Mouse (Mus musculus): ENCODE data around the gene 2310007B03Rik.
"Not testable (repeated sequence)": the region's sequence is repeated elsewhere in the genome, so short reads cannot be mapped to it uniquely, and the experiment has no call there.

The 2310007B03Rik gene

DNA sequence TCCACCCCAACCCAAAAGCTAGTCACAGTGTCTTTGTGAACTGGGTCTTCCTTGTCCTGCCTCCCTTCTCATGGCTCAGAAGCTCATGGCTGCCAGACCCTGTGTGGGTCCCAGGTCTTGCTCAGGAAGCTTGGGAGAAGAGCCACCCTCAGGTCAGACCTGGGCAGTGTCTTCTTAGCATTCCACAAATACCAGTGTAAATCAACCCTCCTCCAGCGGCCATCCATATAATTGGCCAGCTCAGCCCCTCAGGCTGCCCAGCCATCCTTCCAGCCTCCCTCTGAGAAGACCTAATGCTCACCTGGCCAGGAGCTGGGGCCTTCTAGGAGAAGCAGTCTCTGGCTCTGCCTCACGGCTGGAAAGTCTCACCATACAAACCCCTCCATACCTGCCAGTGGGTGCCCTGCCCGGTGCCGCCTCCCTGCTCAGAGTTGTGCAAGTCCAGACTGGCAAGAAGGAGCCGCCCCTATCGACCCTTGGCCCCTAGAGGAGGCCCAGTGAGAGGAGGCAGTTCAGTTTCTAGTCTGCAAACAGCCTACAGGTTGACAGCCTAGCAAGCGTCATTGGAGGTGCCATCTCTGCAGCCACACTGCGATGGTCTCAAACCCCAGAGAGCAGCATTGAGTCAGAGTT is at the start of gene 2310007B03Rik:
2310007B03Rik (minus strand) TSS at position 448 of the 633 bp plus-strand sequence.
- no peak for DNase-seq (ENCODE audit: low read depth, low spot score)

DNA sequence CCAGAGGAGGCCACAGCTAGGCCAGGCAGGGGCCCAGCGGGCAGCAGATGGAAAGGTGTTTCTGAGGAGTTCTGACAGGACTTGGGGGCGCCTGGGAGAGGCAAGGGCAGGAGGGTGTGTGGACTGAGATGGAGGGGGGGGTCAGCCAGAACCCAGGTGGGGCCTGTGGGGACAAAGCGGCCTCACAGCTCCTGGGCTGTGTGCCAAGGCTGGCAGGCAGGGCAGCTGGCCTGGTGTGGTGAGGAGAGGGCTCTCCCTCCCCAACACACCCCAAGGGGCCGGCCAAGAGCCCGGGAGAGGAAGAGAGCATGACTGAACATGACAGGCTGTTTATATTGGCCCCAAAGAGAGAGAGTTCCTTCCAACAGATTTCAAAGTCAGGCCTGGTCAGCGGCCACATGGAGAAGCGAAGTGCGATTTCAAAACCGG is 49.5 kb upstream of the 2310007B03Rik start:
- DNase-seq (ENCODE audit: low read depth, low spot score): no peak

DNA sequence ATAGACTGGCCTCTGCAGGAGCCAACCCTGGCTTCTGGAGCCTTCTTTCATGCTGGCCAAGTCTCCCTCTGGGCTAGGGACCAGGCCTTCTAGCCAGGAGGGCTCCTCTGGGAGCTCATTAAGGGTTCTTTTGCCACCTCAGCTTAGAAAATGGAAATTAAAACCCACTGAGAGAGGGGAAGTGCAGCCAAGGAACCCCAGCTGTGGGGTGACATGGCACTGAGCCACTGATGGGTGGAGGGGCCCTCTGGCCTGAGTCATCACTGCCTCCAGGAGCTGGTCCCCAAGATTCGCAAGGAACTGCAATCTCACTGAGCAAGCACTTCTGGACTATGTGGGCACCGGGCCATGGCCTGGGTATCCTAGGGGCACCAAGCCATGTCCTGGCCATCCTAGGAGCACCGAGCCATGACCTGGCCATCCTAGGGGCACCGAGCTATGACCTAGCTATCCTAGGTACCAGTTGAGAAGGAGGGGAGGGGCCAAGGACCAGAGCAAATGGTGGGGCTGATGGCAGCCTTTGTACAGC is 46.9 kb upstream of the 2310007B03Rik start:
- no peak for DNase-seq (ENCODE audit: low read depth, low spot score)

DNA sequence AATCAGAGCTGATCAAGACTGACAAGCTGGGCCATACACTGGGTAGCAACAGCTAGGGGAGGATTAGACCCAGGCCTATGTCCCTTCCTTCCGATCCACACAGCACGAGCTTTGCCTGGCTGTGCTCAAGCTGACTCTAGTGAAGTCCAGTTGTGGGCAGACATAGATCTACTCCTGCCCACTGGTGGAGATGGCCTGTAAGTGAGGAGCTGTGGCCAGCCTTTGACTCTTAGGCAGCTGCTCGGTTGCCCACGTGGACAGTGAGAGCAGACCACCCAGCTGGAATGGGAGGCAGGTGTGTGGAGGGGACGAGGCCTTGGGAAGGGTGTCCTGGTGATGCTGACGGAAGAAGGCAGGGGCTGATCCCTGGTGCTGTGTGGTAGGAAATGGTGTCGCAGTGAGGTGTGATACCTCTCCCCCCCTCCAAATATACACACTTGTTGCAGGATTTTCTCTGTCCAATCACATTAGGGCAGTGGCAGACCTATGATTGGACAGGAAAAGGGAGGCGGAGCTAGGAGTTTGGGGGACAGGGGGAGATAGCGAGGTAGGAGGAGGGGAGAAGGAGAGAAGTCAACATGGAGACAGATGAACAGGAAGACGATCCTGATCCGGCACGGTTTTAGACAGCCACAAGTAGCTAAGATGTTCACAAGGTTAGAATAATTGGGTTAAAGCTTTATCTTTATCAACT is 45.7 kb upstream of the 2310007B03Rik start:
- no peak for DNase-seq (ENCODE audit: low read depth, low spot score)

DNA sequence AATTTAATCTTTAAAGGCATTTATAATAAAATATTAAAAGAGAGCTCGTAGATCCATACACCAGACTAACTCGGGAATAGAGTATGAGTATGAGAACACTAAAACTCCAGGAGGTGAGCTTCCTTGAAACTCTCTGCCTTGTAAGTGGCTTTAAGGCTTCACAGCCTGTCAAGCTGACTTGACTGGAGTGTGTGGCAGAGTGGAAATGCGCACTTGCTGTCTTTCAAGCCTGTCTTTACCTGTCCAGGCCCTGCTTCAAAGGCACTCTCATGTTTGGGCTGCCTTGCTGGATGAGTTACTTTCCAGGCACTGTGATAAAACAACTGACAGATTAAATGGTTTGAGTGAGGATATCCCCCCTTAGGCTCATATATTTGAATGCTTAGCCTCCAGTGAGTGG is 37.2 kb upstream of the 2310007B03Rik start:
- no peak for DNase-seq (ENCODE audit: low read depth, low spot score)

DNA sequence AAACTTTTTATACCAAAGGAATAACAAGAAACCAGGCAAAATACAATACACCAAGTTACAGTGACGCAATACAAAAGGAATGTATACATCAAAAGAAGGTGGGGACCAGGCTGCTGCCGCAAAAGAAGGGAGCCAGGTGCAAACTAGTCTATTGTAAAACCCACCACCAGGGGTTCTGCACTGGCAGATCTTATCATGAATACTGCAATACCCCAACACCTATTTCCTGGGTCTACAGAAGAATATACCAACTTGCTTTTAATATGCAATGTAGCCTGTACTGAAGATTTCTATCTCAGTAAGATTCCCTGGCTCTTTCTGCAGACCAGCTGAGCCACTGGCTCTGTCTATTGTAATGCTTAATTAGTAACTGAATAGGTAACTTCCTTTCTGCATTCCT is 36.7 kb upstream of the 2310007B03Rik start:
- not testable (repeated sequence) for DNase-seq (ENCODE audit: low read depth, low spot score)

GRCm38 (mm10) chr1:93194961-93195360 is 34.2 kb upstream of the 2310007B03Rik start:
- no peak for DNase-seq (ENCODE audit: low read depth, low spot score)

DNA sequence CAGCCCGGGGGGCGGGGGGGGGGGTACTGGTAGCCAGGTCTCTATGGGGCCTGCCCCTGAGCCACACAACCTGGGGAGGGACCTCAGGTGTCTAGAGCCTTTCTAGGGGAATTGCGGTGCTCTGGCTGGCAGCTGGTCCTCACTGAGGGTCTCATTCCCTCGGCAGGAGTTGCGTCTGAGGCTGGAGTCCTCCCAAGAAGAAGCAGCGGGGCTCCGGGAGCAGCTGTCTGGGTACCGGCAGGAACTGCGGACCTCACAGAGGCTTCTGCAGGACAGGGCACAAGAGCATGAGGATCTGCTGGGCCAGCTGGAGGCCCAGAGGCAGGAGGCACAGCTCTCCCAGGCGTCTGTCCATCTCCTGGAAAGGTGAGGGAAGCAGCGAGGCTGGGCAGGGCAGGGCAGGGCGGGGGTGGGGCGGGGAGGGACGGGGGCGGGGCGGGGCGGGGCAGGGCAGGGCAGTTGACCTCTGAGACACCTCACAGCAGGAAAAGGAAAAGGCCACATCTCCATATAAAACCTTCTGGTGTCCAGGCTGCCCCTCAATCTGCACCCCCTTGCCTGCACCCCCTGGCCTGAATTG is 30.1 kb upstream of the 2310007B03Rik start:
- DNase-seq (ENCODE audit: low read depth, low spot score): no peak

DNA sequence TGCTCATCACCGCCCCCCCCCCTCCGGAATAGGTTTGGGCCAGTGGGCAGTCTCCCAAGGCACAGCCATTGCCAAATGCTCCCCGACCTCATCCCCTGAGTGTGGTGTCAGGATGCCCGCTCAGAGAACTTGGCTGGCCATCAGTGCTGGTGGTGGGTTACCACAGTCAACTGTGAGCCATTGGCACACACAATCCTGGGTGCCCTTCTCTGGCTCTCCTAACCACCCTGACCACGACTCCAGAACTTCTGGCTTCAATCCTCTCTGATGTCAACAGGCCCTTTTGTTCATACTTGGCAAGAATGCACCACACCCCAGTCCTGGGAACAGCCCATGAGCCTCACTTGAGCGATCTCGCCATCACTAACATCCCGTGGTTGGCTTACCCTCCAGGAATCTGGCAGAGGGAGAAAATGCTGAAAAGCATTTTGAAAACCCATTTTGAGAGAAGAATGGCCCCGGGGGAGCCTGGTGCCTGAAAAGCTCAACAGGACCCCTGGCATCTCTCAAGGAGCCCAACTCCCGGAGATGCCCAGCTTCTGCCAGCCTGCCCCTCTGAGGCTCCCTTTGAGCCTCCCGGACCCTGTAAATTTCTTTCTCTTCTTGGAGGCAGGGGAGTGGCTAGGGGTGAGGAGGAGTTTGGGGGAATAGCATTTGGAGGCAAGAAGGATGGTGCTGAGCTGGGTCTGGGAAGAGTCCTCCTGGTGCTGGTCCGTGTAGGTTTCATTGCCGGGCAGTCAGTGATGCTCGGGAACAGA is 23.5 kb upstream of the 2310007B03Rik start:
- DNase-seq (ENCODE audit: low read depth, low spot score): no peak

DNA sequence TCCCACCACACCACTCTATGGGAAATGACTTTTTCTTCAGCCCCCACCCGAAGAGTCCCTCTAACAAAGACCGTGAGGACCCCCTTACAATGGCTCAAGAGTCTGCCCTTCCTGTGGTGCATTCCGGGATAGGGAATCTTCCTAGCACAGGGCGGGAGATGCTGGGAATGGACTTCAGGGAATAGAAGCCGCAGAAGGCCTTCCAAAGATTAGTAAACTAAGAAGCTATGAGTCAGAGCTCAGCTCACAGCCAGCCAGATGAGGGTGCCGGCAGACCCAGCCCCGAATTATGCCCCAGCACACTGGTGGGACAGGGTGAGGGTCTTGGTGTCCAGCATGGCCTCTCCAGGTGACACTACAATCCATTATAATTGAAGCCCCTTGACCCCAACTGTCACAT is 21.5 kb upstream of the 2310007B03Rik start:
- DNase-seq (ENCODE audit: low read depth, low spot score): no peak

GRCm38 (mm10) chr1:93176525-93177332 is 16.0 kb upstream of the 2310007B03Rik start:
- DNase-seq (ENCODE audit: low read depth, low spot score): no peak

- DNase-seq (ENCODE audit: low read depth, low spot score): no peak
Observed at GRCm38 (mm10) chr1:93175849-93176248, 15.1 kb upstream of the 2310007B03Rik start.

GRCm38 (mm10) chr1:93174399-93174798 is 13.7 kb upstream of the 2310007B03Rik start:
- peak; percentile 57 for DNase-seq (ENCODE audit: low read depth, low spot score)

DNA sequence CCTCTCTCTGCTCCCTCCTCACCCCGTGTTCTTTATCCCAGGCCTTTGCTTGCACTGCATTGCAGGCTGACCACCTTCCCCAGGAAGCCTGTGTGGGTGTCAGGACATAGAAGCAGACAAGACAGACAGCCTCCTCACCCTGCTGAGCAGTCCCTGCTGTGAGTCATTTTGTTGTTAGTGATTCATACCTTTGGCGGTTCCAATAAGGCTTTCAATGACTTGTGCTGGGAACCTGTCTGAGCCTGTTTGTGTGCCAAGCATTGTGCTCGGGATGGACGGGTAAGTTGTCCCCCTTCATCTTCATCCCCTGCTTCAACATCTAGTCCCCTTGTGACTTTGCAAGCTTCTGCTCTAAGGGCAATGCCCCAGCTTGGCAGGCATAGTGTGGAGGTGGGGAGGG is 12.9 kb upstream of the 2310007B03Rik start:
- no peak for DNase-seq (ENCODE audit: low read depth, low spot score)

- no peak for DNase-seq (ENCODE audit: low read depth, low spot score)
Observed at GRCm38 (mm10) chr1:93168295-93168775, 7.6 kb upstream of the 2310007B03Rik start, which contains the start of gene Crocc2. Gene Crocc2 (plus strand): TSS chr1:93168725.

DNA sequence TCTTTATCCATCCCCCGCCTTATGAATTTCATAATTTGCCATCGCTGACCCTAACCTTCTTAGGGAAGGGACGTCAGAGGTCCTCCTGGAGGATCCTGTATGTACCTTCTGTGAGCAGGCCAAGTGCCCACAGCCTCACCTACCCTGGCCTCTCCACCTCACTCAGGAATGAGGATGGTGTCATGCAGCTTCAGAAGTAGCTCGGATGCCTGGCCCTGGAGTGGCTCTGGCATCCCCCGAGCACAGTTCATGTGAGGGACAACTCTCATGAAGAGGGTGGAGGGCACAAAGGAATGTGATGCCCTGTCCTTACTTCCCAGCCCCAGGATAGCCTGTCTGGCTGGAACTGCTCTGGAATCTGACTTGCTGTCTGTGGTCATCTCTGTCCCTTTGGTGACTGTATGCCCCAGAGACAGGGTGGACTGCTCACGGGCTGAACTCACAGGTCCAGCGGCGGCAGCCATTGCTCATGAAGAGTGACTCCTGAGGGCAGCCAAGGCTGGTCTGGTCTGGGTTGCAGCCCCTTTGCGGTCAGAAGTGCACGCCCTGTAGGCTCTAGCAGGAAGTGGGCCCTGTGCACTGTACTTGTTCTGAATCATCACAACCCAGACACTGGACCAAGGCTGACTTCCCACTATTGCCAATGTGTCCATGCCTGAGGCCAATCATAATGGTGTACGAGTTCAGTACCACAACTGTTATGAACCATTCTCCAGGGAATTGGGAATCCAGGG is 5.8 kb upstream of the 2310007B03Rik start:
- DNase-seq (ENCODE audit: low read depth, low spot score): no peak

DNA sequence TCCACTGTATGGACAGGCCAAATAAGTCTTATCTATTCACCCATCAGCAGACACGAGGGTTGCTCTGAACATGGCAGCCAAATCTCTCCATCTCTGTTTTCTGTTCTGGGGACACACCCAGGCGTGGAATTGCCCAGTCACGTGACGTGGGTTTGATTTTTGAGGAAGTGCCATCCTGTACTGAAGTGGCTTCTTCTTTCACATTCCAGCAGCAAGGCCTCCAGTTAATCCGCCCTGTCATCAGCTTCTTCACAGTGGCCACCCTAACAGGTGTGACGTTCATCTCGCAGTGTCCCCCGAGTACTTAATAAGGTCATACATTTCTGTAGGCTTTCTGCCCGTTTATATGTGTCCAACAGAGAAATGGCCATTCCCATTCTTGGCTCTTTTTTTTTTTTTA is 4.7 kb upstream of the 2310007B03Rik start:
- no peak for DNase-seq (ENCODE audit: low read depth, low spot score)

DNA sequence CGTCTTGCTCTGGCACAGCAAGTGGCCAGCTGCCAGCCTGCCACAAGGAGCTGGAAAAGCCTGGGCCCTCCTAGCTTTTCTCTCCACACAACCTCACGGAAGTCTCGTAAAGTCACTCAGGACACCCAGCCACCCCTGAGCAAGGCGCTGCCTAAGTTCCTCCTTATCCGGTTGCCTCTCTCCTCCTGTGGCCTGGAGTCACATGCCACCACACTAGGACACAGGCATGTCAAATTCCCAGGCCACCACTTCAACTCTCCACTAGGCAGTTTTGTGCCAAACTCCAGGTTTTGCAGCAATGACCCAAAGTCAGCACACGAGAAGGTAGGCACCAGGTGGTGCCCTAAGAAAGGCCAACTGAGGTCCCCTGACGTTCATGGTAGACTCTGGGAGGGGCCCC is 1.8 kb upstream of the 2310007B03Rik start:
- no peak for DNase-seq (ENCODE audit: low read depth, low spot score)

- DNase-seq (ENCODE audit: low read depth, low spot score): no peak
Observed at GRCm38 (mm10) chr1:93161921-93162320, 1.2 kb upstream of the 2310007B03Rik start.

DNA sequence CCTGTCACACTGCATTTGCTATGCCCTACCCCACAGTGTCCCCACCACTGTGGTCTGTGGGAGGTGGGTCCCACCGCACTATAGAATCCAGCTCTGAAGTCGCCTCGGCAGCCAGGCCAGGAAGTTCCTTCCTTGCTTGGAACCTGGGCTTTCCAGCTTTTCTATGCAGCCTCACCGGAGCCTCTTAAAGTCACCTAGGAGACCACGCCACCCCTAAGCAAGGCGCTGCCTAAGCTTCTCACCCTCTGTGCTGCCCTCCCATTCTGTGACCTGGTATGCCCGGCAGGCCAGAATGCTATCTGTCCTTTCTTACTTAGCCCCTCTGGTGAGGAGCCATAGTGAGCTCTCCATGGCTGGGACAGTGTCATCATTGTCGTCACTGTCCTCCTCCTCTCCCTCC is 602 bp upstream of the 2310007B03Rik start:
- DNase-seq (ENCODE audit: low read depth, low spot score): no peak

All from CD4-positive helper T cell, adult 2 months (primary cell).